Mouse (Mus musculus) olfactory bulb, adult 2 months (tissue): ENCODE data around the gene Cep152.

ENCODE experiments used
- CTCF ChIP-seq: fragments of 200-500 bp; IDR thresholded peaks from 2 replicates; pipeline ENCODE4 v1.5.1; 2012; ENCODE audit warnings: low read depth, mild to moderate bottlenecking, low read length, moderate library complexity; ENCODE audit not compliant: insufficient read depth
- POLR2A ChIP-seq: fragments of 200-500 bp; IDR thresholded peaks from 2 replicates; pipeline ENCODE4 v1.6.1; 2012; ENCODE audit warnings: mild to moderate bottlenecking, low read depth, low read length, moderate library complexity; ENCODE audit not compliant: insufficient read depth

GRCm38 (mm10) chr2:125530665-125531064 is 94.2 kb downstream of the Cep152 start:
- TF ChIP-seq CTCF (no peak), POLR2A (no peak)
